Mouse (Mus musculus) urinary bladder, postnatal 14 days (tissue): ENCODE measurements around the gene Abcf3.

Experiments
- DNase-seq: peaks from one replicate; pipeline ENCODE4 v3.0.0; 2021; ENCODE audit warnings: low spot score

Gene Abcf3

DNA sequence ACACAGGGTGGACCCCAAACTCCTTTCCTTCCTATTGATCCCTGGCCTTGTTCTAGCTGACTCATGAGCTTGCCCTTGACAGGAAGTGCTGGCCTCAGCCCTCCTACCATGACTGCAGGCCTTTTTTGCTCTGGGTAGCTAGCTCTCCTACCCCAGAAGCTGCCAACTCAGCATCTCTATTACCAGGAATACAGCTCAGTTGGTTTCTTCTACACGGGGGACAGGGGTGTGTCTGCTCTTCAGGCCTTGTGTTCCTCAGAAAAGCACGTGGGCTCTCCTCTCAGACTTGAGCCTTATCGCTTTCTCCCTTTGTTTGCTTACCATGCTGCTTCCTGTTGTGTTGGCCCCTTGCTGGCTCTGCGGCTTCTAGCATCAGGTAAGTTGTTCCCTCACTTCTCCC lies 7.9 kb upstream of the Abcf3 start:
- DNase-seq = no peak

DNA sequence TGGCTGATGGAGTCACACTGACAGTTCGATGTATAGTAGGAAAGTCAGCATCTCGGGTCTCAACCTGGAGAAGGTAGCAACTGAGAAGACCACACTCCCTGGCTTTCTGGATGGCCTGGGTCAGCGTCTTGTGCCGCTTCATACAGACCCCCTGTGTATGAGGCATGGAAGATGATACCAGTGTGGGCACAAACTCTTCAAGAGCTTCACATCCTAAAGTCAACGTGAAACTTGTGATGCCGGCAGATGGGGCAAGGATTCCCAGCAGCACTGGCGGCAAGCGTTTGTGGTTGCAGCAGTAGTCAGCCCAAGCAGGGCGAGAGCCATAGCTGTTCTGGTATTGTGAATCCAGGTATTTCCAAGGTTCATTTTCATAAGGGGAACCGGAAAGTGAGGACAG lies 2.7 kb upstream of the Abcf3 start:
- DNase-seq = no peak

DNA sequence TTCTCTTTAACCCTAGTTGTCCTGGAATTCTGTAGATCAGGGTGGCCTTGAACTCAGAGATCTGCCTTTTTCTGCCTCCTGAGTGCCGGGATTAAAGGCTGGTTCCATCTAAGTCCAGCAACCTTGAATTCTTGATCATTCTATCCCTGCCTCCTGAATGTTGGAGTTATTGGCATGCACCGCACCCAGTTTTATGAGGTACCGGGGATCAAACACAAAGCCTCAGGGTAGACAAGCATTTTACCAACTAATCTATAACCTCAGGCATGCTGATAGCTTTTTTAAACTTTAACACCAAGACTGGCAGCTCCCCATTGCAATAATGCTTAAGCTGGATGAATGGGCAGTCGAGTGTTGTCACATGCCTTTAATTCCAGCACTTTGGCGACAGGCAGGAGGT lies 954 bp upstream of the Abcf3 start:
- DNase-seq = no peak

DNA sequence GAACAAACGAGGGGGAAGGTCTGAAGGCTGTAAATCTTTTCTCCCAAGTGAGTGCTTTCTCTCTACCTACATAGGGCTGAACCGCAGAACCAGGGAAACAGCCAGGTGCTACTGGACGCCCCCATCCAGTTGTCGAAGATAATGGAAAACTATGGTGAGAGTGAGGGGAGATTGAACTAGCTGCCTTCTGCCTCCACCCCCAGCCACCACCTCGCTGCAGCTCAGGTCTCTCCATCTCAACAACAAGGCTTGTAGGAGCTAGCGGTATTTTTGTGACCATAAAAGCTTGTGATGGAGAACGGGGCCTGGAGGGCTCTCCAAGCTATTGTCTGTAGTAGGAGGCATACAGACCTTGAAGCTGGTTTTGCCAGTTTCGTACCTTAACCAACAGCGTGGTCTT lies 784 bp downstream of the Abcf3 start:
- no peak for DNase-seq

DNA sequence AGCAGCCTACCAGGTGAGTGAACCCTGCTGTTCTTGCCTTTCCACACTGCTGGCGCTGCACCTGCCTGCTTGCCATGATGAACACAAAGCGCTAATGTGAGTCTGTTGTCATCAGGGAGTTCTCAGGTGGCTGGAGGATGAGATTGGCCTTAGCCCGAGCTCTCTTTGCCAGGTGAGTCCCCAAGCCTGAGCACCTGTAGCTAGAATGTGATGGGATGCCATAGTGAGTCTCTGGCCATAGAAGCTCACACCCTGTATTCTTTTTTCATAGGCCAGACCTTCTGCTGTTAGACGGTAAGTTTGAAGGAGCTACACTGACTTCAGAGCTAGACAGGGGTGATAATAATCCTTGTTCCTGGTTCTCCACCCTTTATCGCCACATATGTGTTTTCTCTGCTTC lies 3.3 kb downstream of the Abcf3 start:
- no peak for DNase-seq

DNA sequence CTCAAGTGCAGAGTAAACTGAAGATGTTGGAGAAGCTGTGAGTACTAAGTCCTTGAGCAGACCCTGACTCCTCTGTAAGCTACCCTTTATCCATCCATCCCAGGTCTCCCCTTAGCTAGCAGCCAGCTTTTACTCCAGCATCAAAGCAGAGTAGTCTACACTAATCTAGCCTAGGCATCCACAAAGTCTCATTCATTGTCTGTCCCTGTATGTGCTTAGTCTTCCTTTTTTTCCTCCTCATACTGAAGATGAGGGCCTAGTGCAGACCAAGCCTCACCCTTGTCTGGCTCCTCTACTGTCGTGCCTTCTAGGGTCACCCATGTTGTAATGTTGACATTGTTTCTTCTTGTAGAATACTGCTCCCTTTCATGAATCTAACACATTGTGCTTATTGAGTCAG lies 4.2 kb downstream of the Abcf3 start:
- no peak for DNase-seq

DNA sequence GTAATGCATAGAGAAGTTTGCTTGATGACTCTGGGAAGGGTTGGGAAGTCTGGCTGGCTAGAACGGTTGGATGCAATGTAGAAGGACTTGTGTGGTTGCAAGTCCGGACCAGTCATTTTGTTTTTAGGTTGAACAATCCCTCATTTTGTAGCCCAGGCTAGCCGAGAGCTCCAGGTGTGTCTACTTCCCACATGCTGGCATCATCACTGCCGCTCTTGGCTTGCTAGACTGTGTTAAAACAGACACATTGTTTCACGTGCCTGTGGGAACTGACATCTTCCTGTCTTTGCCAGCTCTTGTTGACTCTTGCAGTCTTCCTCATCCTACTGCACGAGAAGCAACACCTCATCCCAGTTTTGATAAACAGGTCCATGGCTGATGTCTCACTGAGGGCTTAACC lies 6.6 kb downstream of the Abcf3 start:
- DNase-seq = no peak

DNA sequence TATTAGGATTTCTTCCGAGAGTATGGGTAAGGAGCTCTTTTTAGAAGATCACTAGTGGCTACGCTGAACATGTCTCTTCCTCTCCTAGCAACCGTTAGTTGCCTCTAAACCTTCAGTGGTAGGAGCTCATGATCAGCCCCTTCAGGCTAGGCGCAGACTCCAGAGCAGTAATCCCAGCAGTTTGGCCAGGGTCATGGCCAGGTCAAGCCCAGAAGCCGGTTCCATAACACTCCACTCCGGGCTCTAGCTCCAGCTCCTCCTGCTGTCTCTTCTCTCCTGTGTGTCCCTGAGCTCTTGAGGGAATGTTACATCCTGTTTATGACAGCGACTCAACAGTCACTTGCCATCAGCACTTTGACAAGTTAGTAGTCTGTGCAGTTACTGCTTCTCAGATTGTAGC lies 9.0 kb downstream of the Abcf3 start:
- no peak for DNase-seq

DNA sequence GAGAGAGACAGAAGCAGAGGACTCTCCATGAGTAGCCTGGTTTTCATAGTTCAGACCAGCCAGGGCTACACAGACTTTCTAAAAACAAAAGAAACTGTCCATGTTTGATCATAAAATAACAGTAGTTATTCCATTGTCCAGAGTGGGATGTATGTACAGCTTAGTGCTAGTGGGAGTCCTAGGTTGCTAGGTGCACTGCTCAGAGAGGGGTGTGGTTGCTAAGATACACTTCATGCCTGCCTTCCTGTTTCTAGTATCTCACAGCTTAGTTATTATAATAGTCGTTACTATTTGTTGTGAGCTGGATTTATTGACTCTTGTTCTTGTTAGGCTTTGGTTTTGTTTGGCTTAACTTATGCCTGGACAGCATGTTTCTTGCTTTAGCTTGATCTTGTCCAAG lies 16.7 kb downstream of the Abcf3 start:
- no peak for DNase-seq

DNA sequence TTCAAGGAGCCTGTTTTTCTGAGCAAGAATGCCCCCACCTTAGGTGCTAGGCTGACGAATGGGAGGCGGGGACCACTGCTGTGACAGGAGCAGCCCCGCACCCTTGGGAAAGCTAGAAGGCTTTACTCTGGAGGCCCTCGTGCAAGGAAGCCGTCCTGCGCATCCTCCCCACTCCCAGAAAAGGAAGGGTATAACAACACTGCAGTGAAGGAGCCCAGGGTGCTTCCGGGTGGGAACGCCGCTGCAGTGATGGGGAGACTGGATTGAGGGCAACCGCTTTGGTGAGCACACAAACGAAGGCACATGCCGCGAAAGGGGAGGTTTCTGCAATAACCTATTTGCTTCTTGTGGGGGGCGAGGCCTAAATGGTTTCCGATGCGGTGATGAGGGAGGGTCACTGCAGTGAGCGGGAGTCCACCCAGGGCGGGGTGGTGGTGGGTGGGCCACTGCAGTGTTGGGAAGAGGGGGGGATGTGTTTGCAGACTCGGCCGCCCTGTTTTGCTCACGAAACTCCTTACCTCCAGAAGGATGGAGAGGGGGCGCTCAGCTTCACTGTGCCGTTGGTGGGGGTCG lies 41.1 kb downstream of the Abcf3 start, which contains the start of gene Vwa5b2:
TSS of gene Vwa5b2 (plus strand) at position 106 of the 573 bp plus-strand sequence.
- DNase-seq = no peak

DNA sequence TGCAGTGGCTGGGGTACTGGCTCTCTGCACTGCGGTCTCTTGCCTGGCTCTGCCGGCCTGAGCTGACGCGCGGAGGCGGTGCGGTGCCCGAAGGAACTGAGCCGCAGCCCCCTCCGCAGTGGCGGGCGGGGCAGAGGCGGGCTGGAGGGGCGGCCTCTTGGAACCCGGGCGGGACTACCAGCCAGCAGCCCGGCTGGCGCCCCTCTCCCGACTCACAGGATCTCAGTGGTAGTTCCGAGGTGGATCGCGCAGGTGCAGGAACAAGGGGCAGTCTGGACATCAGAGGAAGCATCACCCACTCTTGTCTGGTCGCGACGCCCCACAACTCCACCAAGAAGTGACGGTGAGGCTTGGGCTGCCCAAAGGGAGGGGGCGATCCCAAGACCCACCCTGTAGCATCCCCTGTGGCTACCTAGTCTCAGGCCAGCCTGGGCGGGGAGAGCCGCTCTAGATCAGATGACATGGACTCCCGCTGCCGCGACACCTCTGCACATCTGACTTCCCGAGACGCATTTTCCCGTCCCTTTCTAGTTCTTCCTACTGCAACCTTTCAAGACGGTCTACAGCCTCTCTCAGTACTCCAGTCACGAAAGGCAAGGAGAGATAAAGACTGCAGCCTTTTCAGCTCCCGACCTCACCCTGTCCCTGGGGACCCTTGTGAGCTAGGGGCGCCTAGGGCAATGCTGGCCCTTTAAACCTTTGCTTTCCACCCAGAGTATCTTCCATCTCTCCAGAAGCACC lies 41.7 kb downstream of the Abcf3 start:
- peak; percentile 19 for DNase-seq

DNA sequence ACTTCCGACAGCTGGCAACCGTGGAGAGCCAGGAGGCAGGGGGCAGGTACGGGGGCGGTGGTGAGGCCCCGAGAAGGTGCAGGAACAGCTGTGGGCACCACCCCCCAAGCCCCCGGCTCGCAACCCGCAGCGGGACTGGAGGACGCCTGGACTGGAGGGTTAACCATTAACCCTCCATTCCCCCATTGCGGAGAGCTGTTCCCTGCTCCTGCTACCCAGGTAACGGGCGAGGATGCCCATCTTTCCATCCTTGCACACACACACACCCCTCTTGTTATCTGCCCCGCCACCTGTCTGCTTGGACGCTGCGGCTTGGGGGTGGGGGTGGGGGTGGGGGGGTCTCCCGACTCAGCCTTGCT lies 42.3 kb downstream of the Abcf3 start:
- no peak for DNase-seq

DNA sequence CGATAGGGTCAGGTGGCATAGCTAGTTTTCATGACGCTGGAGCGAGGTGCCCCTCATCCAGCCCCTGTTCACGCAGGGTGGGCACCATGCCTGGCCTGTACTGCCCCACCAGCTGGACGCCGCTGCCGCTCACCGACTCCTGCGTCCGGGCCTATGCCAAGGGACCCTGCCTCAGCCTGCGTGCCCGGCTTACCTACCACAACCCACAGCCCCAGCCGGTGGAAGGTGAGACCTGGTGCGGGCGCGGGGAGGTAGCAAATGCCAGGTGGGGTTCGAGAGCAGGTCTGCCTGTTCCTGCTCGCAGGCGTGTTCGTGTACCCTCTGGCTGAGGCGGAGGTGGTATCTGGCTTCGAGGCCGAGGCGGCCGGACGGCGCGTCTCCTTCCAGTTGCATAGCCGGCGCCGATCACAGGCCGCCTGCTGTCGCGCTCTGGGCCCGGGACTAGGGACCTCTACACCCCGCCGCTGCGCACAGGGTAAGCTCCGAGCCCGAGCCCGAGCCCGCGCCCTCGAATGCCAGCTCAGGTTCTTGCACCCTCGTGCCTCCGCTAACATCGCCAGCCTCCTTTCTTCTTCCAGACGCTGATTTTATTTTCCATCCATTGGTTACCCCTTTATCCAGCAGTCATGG lies 42.8 kb downstream of the Abcf3 start:
- DNase-seq = no peak

DNA sequence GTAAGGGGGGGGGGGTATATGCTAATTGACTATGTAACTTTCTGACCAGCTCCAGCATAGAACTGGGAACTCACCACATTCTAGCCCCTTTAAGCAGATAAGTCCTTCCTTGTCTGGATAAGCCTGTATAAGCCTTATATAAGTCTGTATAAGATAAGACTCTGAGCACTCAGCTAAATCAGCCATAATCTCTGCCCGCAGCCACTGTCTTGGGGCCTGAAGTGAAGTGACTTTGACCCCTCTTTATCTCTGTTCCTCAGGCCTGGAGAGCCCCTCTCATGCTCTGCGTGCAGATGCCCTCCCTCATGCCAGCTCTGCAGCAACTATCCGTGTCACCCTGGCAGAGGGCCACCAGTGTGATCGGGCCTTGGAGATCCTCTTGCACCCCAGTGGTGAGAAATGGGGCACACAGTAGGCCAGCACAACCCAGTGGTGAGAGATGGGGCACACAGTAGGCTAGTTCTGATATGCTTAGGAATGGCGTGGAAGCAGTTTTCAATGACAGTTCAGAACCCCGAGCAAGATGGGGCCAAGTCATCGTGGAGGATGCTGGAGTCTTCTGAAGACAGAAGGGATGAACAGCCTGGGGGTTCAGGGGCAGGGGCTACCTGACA lies 46.8 kb downstream of the Abcf3 start:
- no peak for DNase-seq

DNA sequence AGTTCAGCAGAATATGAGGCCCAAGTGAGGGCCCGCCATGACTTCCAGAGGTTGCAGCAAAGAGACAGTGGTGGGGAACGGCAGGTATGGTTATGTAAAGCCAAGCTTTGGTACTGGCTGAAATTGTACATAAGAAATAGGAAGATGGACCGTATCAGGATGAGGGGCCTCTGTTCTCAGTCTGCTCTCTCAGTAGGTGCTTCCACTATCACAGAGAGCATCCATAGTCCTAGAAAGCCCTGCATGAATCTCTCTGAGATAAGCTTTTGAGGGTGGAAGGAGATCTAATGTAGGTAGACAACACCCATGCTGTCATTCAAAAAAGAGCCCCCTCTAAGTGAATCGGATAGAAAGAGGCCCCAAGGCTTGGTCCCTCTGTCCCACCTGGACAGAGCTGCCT lies 47.4 kb downstream of the Abcf3 start:
- no peak for DNase-seq

DNA sequence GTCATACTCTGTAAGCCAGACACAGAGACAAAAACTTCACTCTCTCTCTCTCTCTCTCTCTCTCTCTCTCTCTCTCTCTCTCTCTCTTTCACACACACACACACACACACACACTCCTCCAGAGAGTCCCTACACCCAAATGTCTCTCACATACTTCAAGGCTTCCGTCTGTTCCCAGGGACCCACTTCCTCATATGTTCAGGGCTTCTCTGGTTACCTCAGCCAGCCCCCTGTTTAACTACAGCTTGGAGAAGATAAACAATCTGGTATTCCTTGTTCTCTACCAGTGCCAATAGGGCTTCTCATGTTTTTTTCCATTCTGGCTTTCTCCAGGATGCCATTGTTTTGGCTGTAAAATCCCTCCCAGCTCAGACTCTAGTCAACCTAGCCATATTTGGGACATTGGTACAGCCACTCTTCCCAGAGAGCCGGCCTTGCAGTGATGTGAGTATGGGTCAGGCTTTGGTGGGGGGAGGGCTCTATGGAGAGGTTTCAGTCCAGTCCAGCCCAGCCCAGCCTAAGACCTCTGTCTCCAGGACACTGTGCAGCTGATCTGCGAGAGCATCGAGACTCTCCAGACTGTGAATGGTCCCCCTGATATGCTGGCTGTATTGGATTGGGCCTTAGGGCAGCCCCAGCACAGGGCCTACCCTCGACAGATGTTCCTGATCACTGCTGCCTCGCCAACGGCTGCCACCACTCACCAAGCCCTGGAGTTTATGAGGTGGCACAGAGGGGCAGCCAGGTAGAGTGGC lies 48.5 kb downstream of the Abcf3 start:
- DNase-seq = no peak

DNA sequence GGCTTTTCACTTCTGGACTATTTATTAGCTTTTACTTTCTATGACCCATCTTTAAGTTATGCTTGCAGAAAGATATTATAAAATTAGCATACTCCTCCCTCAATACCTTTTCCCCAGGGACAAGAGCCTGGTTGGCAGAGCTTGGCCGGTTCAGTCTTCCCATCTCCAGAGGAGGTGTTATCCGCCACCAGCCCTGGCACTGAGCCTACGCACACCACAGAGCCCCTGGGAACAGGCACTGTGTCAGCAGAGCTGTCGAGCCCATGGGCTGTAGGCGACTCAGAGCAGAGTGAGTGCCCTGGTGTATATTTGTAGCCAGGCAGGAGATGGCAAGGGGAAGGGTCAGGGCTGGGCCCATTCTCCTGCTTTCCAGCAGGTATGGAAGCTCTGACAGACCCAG lies 52.1 kb downstream of the Abcf3 start:
- no peak for DNase-seq

DNA sequence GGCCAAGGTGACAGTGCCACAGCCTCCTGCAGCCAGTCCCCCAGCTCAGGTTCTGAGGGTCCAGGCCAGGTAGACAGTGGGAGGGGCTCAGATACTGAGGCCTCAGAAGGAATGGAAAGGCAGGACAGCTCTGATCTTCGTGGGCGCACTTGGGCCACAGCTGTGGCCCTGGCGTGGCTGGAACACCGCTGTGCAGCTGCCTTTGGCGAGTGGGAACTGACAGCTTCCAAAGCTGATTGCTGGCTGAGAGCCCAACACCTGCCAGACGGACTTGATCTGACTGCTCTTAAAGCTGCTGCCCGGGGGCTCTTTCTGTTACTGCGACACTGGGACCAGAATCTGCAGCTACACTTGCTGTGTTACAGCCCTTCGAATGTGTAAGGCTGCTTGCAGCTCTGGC lies 56.3 kb downstream of the Abcf3 start:
- no peak for DNase-seq

DNA sequence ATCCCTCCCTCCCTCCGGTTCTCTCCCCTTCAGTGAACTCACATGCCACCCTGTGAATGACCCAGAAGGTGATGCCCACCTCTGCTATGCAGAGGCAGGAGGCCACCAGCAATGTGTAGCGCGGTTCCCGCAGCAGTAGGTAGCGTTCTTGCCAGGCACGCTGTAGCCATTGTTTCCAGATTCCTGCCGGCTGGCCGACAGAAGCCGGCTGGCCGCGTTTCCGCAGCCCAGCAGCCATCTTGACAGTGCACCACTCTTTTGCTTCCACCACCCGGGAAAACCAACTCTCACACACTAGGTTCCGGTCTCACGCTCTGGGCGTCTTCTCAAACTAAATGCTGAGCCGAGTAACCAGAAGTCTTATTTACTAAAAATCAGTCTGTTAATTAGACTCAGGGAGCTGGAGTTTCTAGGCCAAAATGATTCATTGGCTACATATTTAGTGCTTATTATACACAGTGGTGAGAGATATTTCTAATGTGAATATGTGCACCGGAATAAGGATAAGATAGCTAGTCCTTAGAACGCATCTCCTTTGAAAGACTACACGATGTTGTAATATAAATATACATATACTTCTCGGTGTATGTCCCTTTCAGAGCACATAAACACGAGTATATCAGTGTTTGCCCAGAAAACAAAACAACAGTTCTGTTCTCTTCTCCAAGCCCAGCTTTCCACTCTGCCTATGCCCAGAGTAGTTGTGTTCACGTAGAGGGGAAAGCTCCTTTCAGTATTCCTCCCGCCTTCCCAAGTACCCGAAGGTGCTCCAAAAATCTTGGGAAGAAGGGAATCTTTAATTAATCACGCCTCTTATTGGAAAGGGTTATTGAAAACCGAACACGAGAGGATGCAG lies 62.4 kb downstream of the Abcf3 start:
- peak; percentile 67 for DNase-seq
